Mouse (Mus musculus) hindlimb bud, embryonic 11.5 days (tissue): Measurements from ENCODE around the gene Parp3.
"Not testable (repeated sequence)": the region's sequence is repeated elsewhere in the genome, so short reads cannot be mapped to it uniquely, and the experiment has no call there.

Source experiments
- DNase-seq: peaks from one replicate; pipeline ENCODE4 v3.0.0-alpha.2; 2012; ENCODE audit warnings: low read depth, low spot score; ENCODE audit errors: extremely low spot score

Gene Parp3

GRCm38 (mm10) chr9:106476924-106477484 is at the start of gene Parp3:
Parp3 (minus strand) TSS chr9:106476949.
- peak; percentile 94 for DNase-seq

- no peak for DNase-seq
Measured at GRCm38 (mm10) chr9:106519909-106520308, 43.2 kb upstream of the Parp3 start.

- no peak for DNase-seq
Measured at GRCm38 (mm10) chr9:106519433-106519832, 42.7 kb upstream of the Parp3 start.

GRCm38 (mm10) chr9:106514273-106514672 is 37.5 kb upstream of the Parp3 start, which contains the start of gene Iqcf5:
Iqcf5 (plus strand) TSS chr9:106514573.
- DNase-seq, result no peak

GRCm38 (mm10) chr9:106513566-106513965 is 36.8 kb upstream of the Parp3 start:
- DNase-seq, result no peak

- no peak for DNase-seq
Measured at GRCm38 (mm10) chr9:106512729-106513450, 36.1 kb upstream of the Parp3 start.

- no peak for DNase-seq
Measured at GRCm38 (mm10) chr9:106509356-106509755, 32.6 kb upstream of the Parp3 start.

GRCm38 (mm10) chr9:106504246-106504645 is 27.5 kb upstream of the Parp3 start:
- no peak for DNase-seq

GRCm38 (mm10) chr9:106501846-106502245 is 25.1 kb upstream of the Parp3 start:
- no peak for DNase-seq

GRCm38 (mm10) chr9:106499667-106500066 is 22.9 kb upstream of the Parp3 start, which contains the start of gene Iqcf1:
Iqcf1 (plus strand) TSS chr9:106499967.
- DNase-seq, result no peak

- DNase-seq, result not testable (repeated sequence)
Measured at GRCm38 (mm10) chr9:106487602-106488001, 10.9 kb upstream of the Parp3 start.

- DNase-seq, result no peak
Measured at GRCm38 (mm10) chr9:106485076-106485475, 8.3 kb upstream of the Parp3 start.

- DNase-seq, result no peak
Measured at GRCm38 (mm10) chr9:106483606-106484005, 6.9 kb upstream of the Parp3 start.

- DNase-seq, result no peak
Measured at GRCm38 (mm10) chr9:106483136-106483535, 6.4 kb upstream of the Parp3 start.

GRCm38 (mm10) chr9:106482578-106483115 is 5.9 kb upstream of the Parp3 start:
- no peak for DNase-seq

- no peak for DNase-seq
Measured at GRCm38 (mm10) chr9:106481676-106482075, 4.9 kb upstream of the Parp3 start.

- no peak for DNase-seq
Measured at GRCm38 (mm10) chr9:106481075-106481474, 4.3 kb upstream of the Parp3 start.

GRCm38 (mm10) chr9:106480541-106480940 is 3.8 kb upstream of the Parp3 start:
- DNase-seq, result no peak

GRCm38 (mm10) chr9:106478101-106478500 is 1.4 kb upstream of the Parp3 start:
- DNase-seq, result no peak

GRCm38 (mm10) chr9:106477649-106478048 is 900 bp upstream of the Parp3 start:
- no peak for DNase-seq

- DNase-seq, result no peak
Measured at GRCm38 (mm10) chr9:106476002-106476923, 486 bp downstream of the Parp3 start.
